Mouse (Mus musculus): ENCODE results near the gene Ldlr.

GRCm38 (mm10) chr9:21796259-21796658 is 73.0 kb downstream of the Ldlr start:
- TF ChIP-seq POLR2A (IDR thresholded peaks at IDR 0.05; ENCODE audit: borderline replicate concordance, insufficient read depth, low read length) (no peak), CTCF (IDR thresholded peaks at IDR 0.05; ENCODE audit: borderline replicate concordance, insufficient read depth, low read depth, low read length) (no peak)
